Mouse (Mus musculus) liver, adult 2 months (tissue): Measurements from ENCODE around the gene Zfp566.

Source experiments
- CTCF ChIP-seq: fragments of 200-500 bp; IDR thresholded peaks from 2 replicates; pipeline ENCODE4 v1.5.1; 2011; ENCODE audit warnings: low read depth, low read length, control low read depth
- POLR2A ChIP-seq: fragments of 200-500 bp; IDR thresholded peaks from 2 replicates; pipeline ENCODE4 v1.6.1; 2011; ENCODE audit warnings: low read length, control low read depth; ENCODE audit not compliant: insufficient read depth; ENCODE audit errors: extremely low read depth

GRCm38 (mm10) chr7:30094646-30095429 lies 4.5 kb upstream of the Zfp566 start, which contains the start of gene Zfp260:
- no peak for TF ChIP-seq CTCF
- TF ChIP-seq POLR2A: 0 out of 2 replicates have a peak, but pooled peaks have one; percentile 51
